Mouse (Mus musculus) kidney, embryonic 15.5 days (tissue): ENCODE results near the gene Hist2h3c2. TPM values are rescaled to one million over a fixed set of nuclear protein-coding genes. Genes with fewer than 3 reads are reported as not detected.
A peak's percentile ranks its signal among the peaks of the same experiment; 100 is the strongest.
"Not testable (repeated sequence)": the region's sequence is repeated elsewhere in the genome, so short reads cannot be mapped to it uniquely, and the experiment has no call there.

Experiments used
- ATAC-seq: fragments of 200-750 bp; cut with Nextera tagmentation; replicated peaks from 2 replicates; pipeline ENCODE4 v1.8.0; 2017; ENCODE audit warnings: moderate TSS enrichment; ENCODE audit not compliant: low FRiP score
- H3K27ac ChIP-seq: fragments of 300-500 bp; sonication (generic); 2 replicates; pipeline ENCODE4 v1.5.1; 2015; ENCODE audit warnings: mild to moderate bottlenecking, inconsistent platforms
- H3K27me3 ChIP-seq: fragments of 300-500 bp; sonication (generic); 2 replicates; pipeline ENCODE4 v1.6.1; 2015; ENCODE audit warnings: inconsistent platforms
- H3K36me3 ChIP-seq: fragments of 300-500 bp; sonication (generic); 2 replicates; pipeline ENCODE4 v1.6.1; 2015; ENCODE audit warnings: inconsistent platforms
- H3K4me1 ChIP-seq: fragments of 300-500 bp; sonication (generic); 2 replicates; pipeline ENCODE4 v1.6.1; 2015; ENCODE audit warnings: inconsistent platforms
- H3K4me2 ChIP-seq: fragments of 300-500 bp; sonication (generic); 2 replicates; pipeline ENCODE4 v1.6.1; 2015; ENCODE audit warnings: moderate library complexity, mild to moderate bottlenecking, inconsistent platforms
- H3K4me3 ChIP-seq: fragments of 300-500 bp; sonication (generic); replicated peaks from 2 replicates; pipeline ENCODE4 v1.5.1; 2015; ENCODE audit warnings: mild to moderate bottlenecking, inconsistent platforms
- H3K9ac ChIP-seq: fragments of 300-500 bp; sonication (generic); 2 replicates; pipeline ENCODE4 v1.6.1; 2015; ENCODE audit warnings: mild to moderate bottlenecking, inconsistent platforms
- H3K9me3 ChIP-seq: fragments of 300-500 bp; sonication (generic); replicated peaks from 2 replicates; pipeline ENCODE4 v1.6.1; 2016; ENCODE audit warnings: inconsistent platforms
- WGBS: fragments of 180-500 bp; shearing (Covaris S2); methylation state at CpG from one replicate; pipeline ENCODE4 v1.1.7; 2015; ENCODE audit warnings: mixed read lengths; 5-methylcytosine and 5-hydroxymethylcytosine counted together
- polyA plus RNA-seq: library from polyadenylated mRNA; unstranded; fragments of >200 nt; fragmentation: Nextera tagmentation; extraction: Ambion mirVana; gene quantifications from 2 replicates; pipeline ENCODE4 v1.2.1, GENCODE M21; 2015

Gene Hist2h3c2
- 7.9 TPM in 2 replicates for polyA plus RNA-seq

GRCm38 (mm10) chr3:96238954-96239793 lies at the start of gene Hist2h3c2:
Gene Hist2h3c2, minus strand, starts transcription at chr3:96239127.
- H3K27me3 ChIP-seq, H3K9me3 ChIP-seq, H3K36me3 ChIP-seq: not testable (repeated sequence)
- Histone ChIP-seq H3K4me2 (peak within 1 kb of the TSS; percentile 56), H3K27ac (peak within 1 kb of the TSS; percentile 91), H3K9ac (peak within 1 kb of the TSS; percentile 67), H3K4me1 (peaks cover 37% of the 10 kb centered on the region), H3K4me3 (peak within 1 kb of the TSS; percentile 53)
- peak; percentile 94 for ATAC-seq
- WGBS, result 0% methylated on average over 26 of the region's 68 CpGs

- ATAC-seq, H3K9me3 ChIP-seq, H3K27ac ChIP-seq, H3K36me3 ChIP-seq, H3K4me2 ChIP-seq, H3K9ac ChIP-seq, H3K4me3 ChIP-seq: not testable (repeated sequence)
- WGBS, result 88% methylated on average over 11 of the region's 11 CpGs
- Histone ChIP-seq H3K4me1 (peaks cover 10% of the 10 kb centered on the region; the same call in 1 of the 2 replicates), H3K27me3 (peaks cover 33% of the 10 kb centered on the region)
Observed at GRCm38 (mm10) chr3:96287334-96287733, 48.4 kb upstream of the Hist2h3c2 start.

- peaks cover 39% of the 10 kb centered on the region for H3K27me3 ChIP-seq
- no peak overlapping the region for H3K4me3 ChIP-seq
- no peak for ATAC-seq
- H3K27ac ChIP-seq, result no peak overlapping the region
- H3K4me1 ChIP-seq, result peaks cover 10% of the 10 kb centered on the region; the same call in 1 of the 2 replicates
- H3K9ac ChIP-seq, result no peak overlapping the region
- no peaks in the 10 kb centered on the region for H3K36me3 ChIP-seq
- WGBS, result 18% methylated on average over 4 of the region's 4 CpGs
- no peaks in the 10 kb centered on the region for H3K9me3 ChIP-seq
- peak overlapping the region; percentile 38 for H3K4me2 ChIP-seq
Observed at GRCm38 (mm10) chr3:96284457-96284856, 45.5 kb upstream of the Hist2h3c2 start.

- no peak for ATAC-seq
- 62% methylated on average over 6 of the region's 6 CpGs for WGBS
- peaks cover 29% of the 10 kb centered on the region for H3K27me3 ChIP-seq
- H3K4me3 ChIP-seq, result no peak overlapping the region
- no peaks in the 10 kb centered on the region for H3K36me3 ChIP-seq
- no peak overlapping the region for H3K4me2 ChIP-seq
- no peaks in the 10 kb centered on the region for H3K9me3 ChIP-seq
- no peak overlapping the region for H3K27ac ChIP-seq
- H3K4me1 ChIP-seq, result peaks cover 22% of the 10 kb centered on the region
- no peak overlapping the region for H3K9ac ChIP-seq
Observed at GRCm38 (mm10) chr3:96280660-96281059, 41.7 kb upstream of the Hist2h3c2 start.

GRCm38 (mm10) chr3:96277800-96278624 lies 39.1 kb upstream of the Hist2h3c2 start:
- H3K36me3 ChIP-seq, result no peaks in the 10 kb centered on the region
- H3K27ac ChIP-seq, result peak overlapping the region; percentile 93
- H3K4me1 ChIP-seq, result peaks cover 12% of the 10 kb centered on the region
- peak overlapping the region; percentile 56 for H3K9ac ChIP-seq
- under 1% methylated on average over 49 of the region's 49 CpGs for WGBS
- H3K4me3 ChIP-seq, result peak overlapping the region; percentile 58
- peaks cover 8% of the 10 kb centered on the region for H3K27me3 ChIP-seq
- ATAC-seq, result peak; percentile 95
- no peaks in the 10 kb centered on the region for H3K9me3 ChIP-seq
- peak overlapping the region; percentile 87 for H3K4me2 ChIP-seq

- Histone ChIP-seq H3K4me1 (peaks cover 12% of the 10 kb centered on the region), H3K27ac (peak overlapping the region; percentile 81; the same call in 1 of the 2 replicates), H3K36me3 (no peaks in the 10 kb centered on the region), H3K9ac (peak overlapping the region; percentile 56), H3K4me2 (peak overlapping the region; percentile 87), H3K27me3 (peaks cover 6% of the 10 kb centered on the region; the same call in 1 of the 2 replicates), H3K4me3 (peak overlapping the region; percentile 58), H3K9me3 (no peaks in the 10 kb centered on the region)
- 13% methylated on average over 8 of the region's 8 CpGs for WGBS
- ATAC-seq, result peak; percentile 38; the same call in 1 of the 2 replicates
Observed at GRCm38 (mm10) chr3:96277428-96277799, 38.5 kb upstream of the Hist2h3c2 start.

GRCm38 (mm10) chr3:96273591-96274465 lies 34.9 kb upstream of the Hist2h3c2 start:
- Histone ChIP-seq H3K36me3 (no peaks in the 10 kb centered on the region), H3K4me2 (no peak overlapping the region), H3K27ac (no peak overlapping the region), H3K4me1 (peaks cover 10% of the 10 kb centered on the region), H3K9me3 (no peaks in the 10 kb centered on the region), H3K27me3 (no peaks in the 10 kb centered on the region; the same call in 1 of the 2 replicates), H3K9ac (no peak overlapping the region), H3K4me3 (no peak overlapping the region)
- WGBS, result 90% methylated on average over 17 of the region's 17 CpGs
- ATAC-seq, result no peak

GRCm38 (mm10) chr3:96269511-96270474 lies 30.9 kb upstream of the Hist2h3c2 start, which contains the start of gene Hist2h2bb:
Gene Hist2h2bb, plus strand, starts transcription at chr3:96269752.
- Histone ChIP-seq H3K27ac (peak within 1 kb of the TSS; percentile 98), H3K4me1 (peaks cover 16% of the 10 kb centered on the region), H3K9me3 (no peaks in the 10 kb centered on the region), H3K27me3 (no peaks in the 10 kb centered on the region), H3K9ac (peak within 1 kb of the TSS; percentile 72), H3K4me3 (peak within 1 kb of the TSS; percentile 56), H3K36me3 (no peaks in the 10 kb centered on the region), H3K4me2 (peak within 1 kb of the TSS; percentile 82)
- peak; percentile 96 for ATAC-seq
- under 1% methylated on average over 45 of the region's 45 CpGs for WGBS

- not testable (repeated sequence) for H3K9me3 ChIP-seq, H3K27me3 ChIP-seq, H3K36me3 ChIP-seq
- H3K4me2 ChIP-seq, result peak overlapping the region; percentile 82
- H3K27ac ChIP-seq, result peak overlapping the region; percentile 98
- peak overlapping the region; percentile 60 for H3K9ac ChIP-seq
- under 1% methylated on average over 13 of the region's 44 CpGs for WGBS
- peak overlapping the region; percentile 56 for H3K4me3 ChIP-seq
- ATAC-seq, result peak; percentile 47
- H3K4me1 ChIP-seq, result peaks cover 26% of the 10 kb centered on the region
Observed at GRCm38 (mm10) chr3:96268776-96269378, 29.9 kb upstream of the Hist2h3c2 start.

- no peaks in the 10 kb centered on the region for H3K36me3 ChIP-seq
- peak within 1 kb of the TSS; percentile 60 for H3K9ac ChIP-seq
- WGBS, result 20% methylated on average over 29 of the region's 30 CpGs
- H3K27me3 ChIP-seq, result no peaks in the 10 kb centered on the region
- H3K4me2 ChIP-seq, result peak within 1 kb of the TSS; percentile 82
- H3K4me3 ChIP-seq, result peak within 1 kb of the TSS; percentile 56
- peak; percentile 69 for ATAC-seq
- H3K27ac ChIP-seq, result peak within 1 kb of the TSS; percentile 98
- no peaks in the 10 kb centered on the region for H3K9me3 ChIP-seq
- peaks cover 28% of the 10 kb centered on the region for H3K4me1 ChIP-seq
Observed at GRCm38 (mm10) chr3:96268051-96268775, 29.3 kb upstream of the Hist2h3c2 start, which contains the start of gene Hist2h3b. Gene Hist2h3b, plus strand, starts transcription at chr3:96268654.
